Mouse (Mus musculus) ES-E14 (cell line): ENCODE measurements around the gene Atpaf2.

Experiments
- CHD2 ChIP-seq: IDR thresholded peaks from 2 replicates; pipeline ENCODE4 v1.6.1; 2014; ENCODE audit warnings: mild to moderate bottlenecking, low read depth, low read length, inconsistent platforms
- MAFK ChIP-seq: IDR thresholded peaks from 2 replicates; pipeline ENCODE4 v1.6.1; 2014; ENCODE audit warnings: mild to moderate bottlenecking, low read depth, low read length, inconsistent platforms; ENCODE audit not compliant: insufficient read depth
- ZC3H11A ChIP-seq: IDR thresholded peaks from 2 replicates; pipeline ENCODE4 v1.6.1; 2012; ENCODE audit warnings: low read depth, mild to moderate bottlenecking, inconsistent platforms, low read length, borderline replicate concordance
- ZNF384 ChIP-seq: IDR thresholded peaks from 2 replicates; pipeline ENCODE4 v1.6.1; 2012; ENCODE audit warnings: low read depth, low read length, inconsistent platforms

DNA sequence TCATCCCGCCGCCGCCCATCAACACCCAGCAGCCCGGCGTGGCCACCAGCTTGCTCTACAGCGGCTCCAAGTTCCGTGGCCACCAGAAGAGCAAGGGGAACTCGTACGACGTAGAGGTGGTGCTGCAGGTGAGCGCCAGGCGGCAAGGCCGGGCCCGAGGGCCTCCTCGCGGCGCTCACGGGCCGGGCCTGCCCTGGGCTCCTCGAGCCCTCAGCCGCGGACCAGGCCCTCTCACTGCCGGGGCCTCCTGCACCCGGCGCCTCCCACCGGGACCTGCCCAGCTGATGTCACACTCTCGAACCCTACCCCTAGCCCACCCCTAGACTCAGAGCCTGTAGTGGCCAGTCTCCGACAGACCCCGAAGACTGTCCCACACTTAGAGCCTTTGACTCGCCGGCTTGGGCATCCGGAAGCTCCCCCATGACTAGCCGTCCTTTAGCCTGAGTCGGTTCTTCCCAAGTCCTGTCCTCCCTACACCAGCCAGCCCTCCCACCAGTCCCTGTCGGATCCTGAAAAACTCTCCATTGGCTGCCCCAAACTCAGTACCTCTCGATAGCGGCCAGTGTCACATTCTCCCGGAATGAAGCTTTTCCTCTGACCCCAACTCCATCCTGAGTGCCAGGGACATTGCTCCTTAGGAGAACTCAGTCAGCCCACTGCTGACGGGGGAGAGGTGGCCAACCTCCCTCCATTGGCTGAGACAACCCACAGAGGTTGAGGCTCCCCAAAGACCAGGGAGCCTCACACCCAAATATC, at the start of gene Atpaf2:
- TF ChIP-seq ZNF384 (no peak), ZC3H11A (no peak), MAFK (no peak), CHD2 (no peak)
